Comparison of ENCODE assay signal across 9 mouse cellular contexts in genomic region chr9:67549332-67549731, GRCm38 (mm10). TPM values are rescaled to one million over a fixed set of nuclear protein-coding genes. Genes with fewer than 3 reads are reported as not detected.
DNase-seq lines count a peak whose midpoint lies in the region; ATAC-seq and TF ChIP-seq lines count a peak whose summit lies in the region.
"Had no signal": no experiment of that assay in that cellular context is flagged by ENCODE, and none has a peak within 500 bp of the region (broad histone marks: within the 10 kb centered on the region; RNA-seq: fewer than 3 reads in every experiment).

No protein-coding gene starts in this region.

- H3K4me2 ChIP-seq in kidney, postnatal 0 days (ENCODE audit: low read length), result no peak overlapping the region
- H3K4me2 ChIP-seq: liver, embryonic 15.5 days had no signal

- no peaks in the 10 kb centered on the region for H3K36me3 ChIP-seq in thymus, adult 2 months (ENCODE audit: control insufficient read depth, insufficient read depth, low read length)
- H3K36me3 ChIP-seq in kidney, postnatal 0 days (ENCODE audit: insufficient read depth, low read length), result no peaks in the 10 kb centered on the region
- H3K36me3 ChIP-seq: liver, embryonic 15.5 days had no signal

- DNase-seq in thymus, postnatal 4 days, result peak; percentile 24
- DNase-seq in thymus, adult 2 months, result no peak
- peak; percentile 66 for DNase-seq in gastrocnemius, postnatal 25 days
- DNase-seq in kidney, postnatal 0 days (ENCODE audit: low spot score), result peak; percentile 74
- peak; percentile 63 for DNase-seq in ovary, adult 18-20 months (ENCODE audit: low spot score)
- no peak for DNase-seq in cerebellum, adult 11-12 months
- DNase-seq in Muller cell, postnatal 12 days (ENCODE audit: inconsistent ontology term), result no peak

- WGBS in thymus, adult 2 months, result 81% methylated on average over 4 of the region's 4 CpGs
- 38% methylated on average over 4 of the region's 4 CpGs for WGBS in kidney, postnatal 0 days

- ATAC-seq in kidney, postnatal 0 days (replicated peaks; ENCODE audit: low FRiP score, low read depth), result no peak
- no peak for ATAC-seq in monocyte, adult 5-6 weeks (replicated peaks; ENCODE audit: insufficient number of reproducible peaks, low FRiP score, low TSS enrichment, poor library complexity, severe bottlenecking)

- no peak overlapping the region for H3K27ac ChIP-seq in thymus, adult 2 months (ENCODE audit: control insufficient read depth, insufficient read depth, low read length)
- H3K27ac ChIP-seq in kidney, postnatal 0 days, result 0 out of 2 replicates have a peak overlapping the region, but pooled peaks have one; percentile 57
- H3K27ac ChIP-seq: liver, embryonic 15.5 days had no signal

- H3K4me1 ChIP-seq in thymus, adult 2 months (replicated peaks; ENCODE audit: control insufficient read depth, insufficient read depth, low read length), result no peaks in the 10 kb centered on the region
- peaks cover 11% of the 10 kb centered on the region; the same call in 1 of the 2 replicates for H3K4me1 ChIP-seq in kidney, postnatal 0 days (replicated peaks; ENCODE audit: insufficient read depth, low read length)
- H3K4me1 ChIP-seq: liver, embryonic 15.5 days had no signal

- no peak for TF ChIP-seq CTCF in thymus, adult 2 months (IDR thresholded peaks at IDR 0.05; ENCODE audit: borderline replicate concordance, control insufficient read depth, extremely low read depth, insufficient read depth, low read length, poor library complexity)
- TF ChIP-seq CTCF in kidney, postnatal 0 days (IDR thresholded peaks at IDR 0.05; ENCODE audit: low read depth), result no peak

- H3K4me3 ChIP-seq in thymus, adult 2 months (ENCODE audit: control insufficient read depth, insufficient read depth, low read length), result no peak overlapping the region
- no peak overlapping the region for H3K4me3 ChIP-seq in kidney, postnatal 0 days (replicated peaks; ENCODE audit: low read depth, low read length)
- H3K4me3 ChIP-seq: liver, embryonic 15.5 days had no signal

- no peak for TF ChIP-seq POLR2A in thymus, adult 2 months (IDR thresholded peaks at IDR 0.05; ENCODE audit: control insufficient read depth, extremely low read depth, insufficient read depth, low read length, poor library complexity)

- H3K27me3 ChIP-seq in thymus, adult 2 months (ENCODE audit: control insufficient read depth, insufficient read depth, low read length), result no peaks in the 10 kb centered on the region
- no peaks in the 10 kb centered on the region for H3K27me3 ChIP-seq in kidney, postnatal 0 days (ENCODE audit: insufficient read depth, low read length)
- H3K27me3 ChIP-seq: liver, embryonic 15.5 days had no signal

- H3K9ac ChIP-seq in kidney, postnatal 0 days (ENCODE audit: low read depth, low read length), result no peak overlapping the region
- H3K9ac ChIP-seq: liver, embryonic 15.5 days had no signal

- no peaks in the 10 kb centered on the region for H3K9me3 ChIP-seq in kidney, postnatal 0 days (replicated peaks; ENCODE audit: low read length)
- H3K9me3 ChIP-seq: liver, embryonic 15.5 days had no signal

RNA-seq across cellular contexts. Expression of gene Tln2, which starts 10.2 kb away (rescaled TPM):
- polyA plus RNA-seq in thymus, adult 2 months (2012; rRNA removed), result 2.2 and 3.7 TPM in 2 replicates
- total RNA-seq in gastrocnemius, postnatal 25 days (2021), result 100 to 1,000 TPM in 1 of 2 experiments, 10 to 100 TPM in 1; 77.1 to 100 TPM
- 24.8 and 25.6 TPM in 2 replicates for polyA plus RNA-seq in kidney, postnatal 0 days (2015; fragmentation: Nextera tagmentation; extraction: Ambion mirVana)
- 1.2 TPM in 1 of 3 replicates, not detected in the others for total RNA-seq in monocyte, adult 5-6 weeks (2017)

Comparison
In these comparisons a context has a peak if more than half of its experiments do, and no peak if none do; other contexts are left out.
1. DNase-seq: peak in thymus, postnatal 4 days (single experiment), gastrocnemius, postnatal 25 days (single experiment), kidney, postnatal 0 days (single experiment) and ovary, adult 18-20 months (single experiment); none in thymus, adult 2 months (single experiment), cerebellum, adult 11-12 months (single experiment) and Muller cell, postnatal 12 days (single experiment).
2. RNA of gene Tln2, which starts 10.2 kb away (total RNA-seq): 77.1 to 100 TPM in gastrocnemius, postnatal 25 days; 1.2 TPM in monocyte, adult 5-6 weeks; every median in the first group is over 10 times any median in the second.